Mouse (Mus musculus) forebrain, embryonic 13.5 days (tissue): Measurements from ENCODE around the gene Fam50b. TPM values are rescaled to one million over a fixed set of nuclear protein-coding genes. Genes with fewer than 3 reads are reported as not detected.

Source experiments
- ATAC-seq: fragments of 200-750 bp; cut with Nextera tagmentation; 2 replicates; pipeline ENCODE4 v1.8.0; 2017
- H3K27ac ChIP-seq: fragments of 300-500 bp; sonication (generic); 2 replicates; pipeline ENCODE4 v1.5.1; 2015; ENCODE audit warnings: inconsistent platforms, mild to moderate bottlenecking, moderate library complexity
- H3K27me3 ChIP-seq: fragments of 300-500 bp; sonication (generic); 2 replicates; pipeline ENCODE4 v1.6.1; 2015; ENCODE audit warnings: mild to moderate bottlenecking, inconsistent platforms
- H3K36me3 ChIP-seq: fragments of 300-500 bp; sonication (generic); 2 replicates; pipeline ENCODE4 v1.6.1; 2015; ENCODE audit warnings: mild to moderate bottlenecking, inconsistent platforms; ENCODE audit not compliant: poor library complexity, severe bottlenecking
- H3K4me1 ChIP-seq: fragments of 300-500 bp; sonication (generic); 2 replicates; pipeline ENCODE4 v1.6.1; 2015; ENCODE audit warnings: inconsistent platforms
- H3K4me2 ChIP-seq: fragments of 300-500 bp; sonication (generic); 2 replicates; pipeline ENCODE4 v1.6.1; 2015; ENCODE audit warnings: inconsistent platforms, mild to moderate bottlenecking, moderate library complexity
- H3K4me3 ChIP-seq: fragments of 300-500 bp; sonication (generic); 2 replicates; pipeline ENCODE4 v1.5.1; 2015; ENCODE audit warnings: mild to moderate bottlenecking, inconsistent platforms
- H3K9ac ChIP-seq: fragments of 300-500 bp; sonication (generic); 2 replicates; pipeline ENCODE4 v1.6.1; 2015; ENCODE audit warnings: mild to moderate bottlenecking, inconsistent platforms
- H3K9me3 ChIP-seq: fragments of 300-500 bp; sonication (generic); replicated peaks from 2 replicates; pipeline ENCODE4 v1.6.1; 2016; ENCODE audit warnings: inconsistent platforms
- WGBS: fragments of 180-500 bp; shearing (Covaris S2); methylation state at CpG from one replicate; pipeline ENCODE4 v1.1.7; 2015; 5-methylcytosine and 5-hydroxymethylcytosine counted together
- polyA plus RNA-seq: library from polyadenylated mRNA; unstranded; fragments of >200 nt; fragmentation: Nextera tagmentation; extraction: Ambion mirVana; gene quantifications from 2 replicates; pipeline ENCODE4 v1.2.1, GENCODE M21; 2015

Fam50b gene
- polyA plus RNA-seq, 1 experiment from 2014 or later, result not detected

- no peak overlapping the region for H3K9ac ChIP-seq
- no peaks in the 10 kb centered on the region for H3K27me3 ChIP-seq
- WGBS, result 85% methylated on average over 9 of the region's 9 CpGs
- H3K9me3 ChIP-seq, result no peaks in the 10 kb centered on the region
- peaks cover 6% of the 10 kb centered on the region; the same call in 1 of the 2 replicates for H3K4me1 ChIP-seq
- no peaks in the 10 kb centered on the region for H3K36me3 ChIP-seq
- ATAC-seq, result no peak
- H3K4me3 ChIP-seq, result no peak overlapping the region
- H3K4me2 ChIP-seq, result no peak overlapping the region
- H3K27ac ChIP-seq, result no peak overlapping the region
Observed at GRCm38 (mm10) chr13:34741254-34741653, 6.6 kb downstream of the Fam50b start.

- no peak overlapping the region for H3K27ac ChIP-seq
- H3K27me3 ChIP-seq, result no peaks in the 10 kb centered on the region
- WGBS, result 71% methylated on average over 3 of the region's 3 CpGs
- H3K4me1 ChIP-seq, result peaks cover 6% of the 10 kb centered on the region; the same call in 1 of the 2 replicates
- H3K9me3 ChIP-seq, result 0 out of 2 replicates have a peak, but pooled peaks cover 6% of the 10 kb centered on the region
- no peak overlapping the region for H3K9ac ChIP-seq
- no peak for ATAC-seq
- H3K36me3 ChIP-seq, result no peaks in the 10 kb centered on the region
- no peak overlapping the region for H3K4me2 ChIP-seq
- H3K4me3 ChIP-seq, result no peak overlapping the region
Observed at GRCm38 (mm10) chr13:34741813-34742568, 7.3 kb downstream of the Fam50b start.

- Histone ChIP-seq H3K4me1 (no peaks in the 10 kb centered on the region), H3K27me3 (no peaks in the 10 kb centered on the region), H3K36me3 (no peaks in the 10 kb centered on the region), H3K9me3 (0 out of 2 replicates have a peak, but pooled peaks cover 10% of the 10 kb centered on the region), H3K27ac (no peak overlapping the region), H3K4me2 (no peak overlapping the region), H3K4me3 (no peak overlapping the region), H3K9ac (no peak overlapping the region)
- 96% methylated on average over 34 of the region's 34 CpGs for WGBS
- ATAC-seq, result no peak
Observed at GRCm38 (mm10) chr13:34746811-34747210, 12.2 kb downstream of the Fam50b start.

- H3K36me3 ChIP-seq, result no peaks in the 10 kb centered on the region
- H3K4me2 ChIP-seq, result no peak overlapping the region
- ATAC-seq, result no peak
- 69% methylated on average over 3 of the region's 3 CpGs for WGBS
- no peaks in the 10 kb centered on the region for H3K4me1 ChIP-seq
- no peak overlapping the region for H3K27ac ChIP-seq
- H3K9me3 ChIP-seq, result 0 out of 2 replicates have a peak, but pooled peaks cover 10% of the 10 kb centered on the region
- H3K27me3 ChIP-seq, result no peaks in the 10 kb centered on the region
- no peak overlapping the region for H3K9ac ChIP-seq
- H3K4me3 ChIP-seq, result no peak overlapping the region
Observed at GRCm38 (mm10) chr13:34748530-34748929, 13.9 kb downstream of the Fam50b start.

- 98% methylated on average over 9 of the region's 9 CpGs for WGBS
- Histone ChIP-seq H3K36me3 (no peaks in the 10 kb centered on the region), H3K4me3 (no peak overlapping the region), H3K9ac (no peak overlapping the region), H3K9me3 (no peaks in the 10 kb centered on the region), H3K4me2 (no peak overlapping the region), H3K4me1 (peaks cover 13% of the 10 kb centered on the region), H3K27ac (no peak overlapping the region), H3K27me3 (no peaks in the 10 kb centered on the region)
- ATAC-seq, result no peak
Observed at GRCm38 (mm10) chr13:34759202-34759601, 24.6 kb downstream of the Fam50b start.

GRCm38 (mm10) chr13:34760518-34761287 is 26.1 kb downstream of the Fam50b start:
- no peak overlapping the region for H3K4me3 ChIP-seq
- ATAC-seq, result no peak; the same call in 1 of the 2 replicates
- no peak overlapping the region; the same call in 1 of the 2 replicates for H3K4me2 ChIP-seq
- H3K36me3 ChIP-seq, result no peaks in the 10 kb centered on the region
- WGBS, result 6% methylated on average over 7 of the region's 7 CpGs
- no peak overlapping the region for H3K27ac ChIP-seq
- peaks cover 13% of the 10 kb centered on the region for H3K4me1 ChIP-seq
- H3K9ac ChIP-seq, result no peak overlapping the region
- no peaks in the 10 kb centered on the region for H3K27me3 ChIP-seq
- H3K9me3 ChIP-seq, result no peaks in the 10 kb centered on the region

- no peak overlapping the region for H3K27ac ChIP-seq
- no peaks in the 10 kb centered on the region for H3K27me3 ChIP-seq
- no peak overlapping the region for H3K4me2 ChIP-seq
- H3K36me3 ChIP-seq, result no peaks in the 10 kb centered on the region
- H3K9me3 ChIP-seq, result no peaks in the 10 kb centered on the region
- no peak overlapping the region for H3K9ac ChIP-seq
- H3K4me3 ChIP-seq, result no peak overlapping the region
- ATAC-seq, result no peak
- H3K4me1 ChIP-seq, result peaks cover 13% of the 10 kb centered on the region
- 71% methylated on average over 5 of the region's 5 CpGs for WGBS
Observed at GRCm38 (mm10) chr13:34762136-34762535, 27.5 kb downstream of the Fam50b start.

- no peaks in the 10 kb centered on the region for H3K36me3 ChIP-seq
- H3K27ac ChIP-seq, result no peak overlapping the region
- H3K4me1 ChIP-seq, result peaks cover 13% of the 10 kb centered on the region
- WGBS, result 26% methylated on average over 4 of the region's 4 CpGs
- H3K4me2 ChIP-seq, result no peak overlapping the region
- H3K9me3 ChIP-seq, result no peaks in the 10 kb centered on the region
- H3K27me3 ChIP-seq, result no peaks in the 10 kb centered on the region
- no peak overlapping the region for H3K9ac ChIP-seq
- ATAC-seq, result no peak
- no peak overlapping the region for H3K4me3 ChIP-seq
Observed at GRCm38 (mm10) chr13:34762865-34763264, 28.2 kb downstream of the Fam50b start.

GRCm38 (mm10) chr13:34765269-34765668 is 30.6 kb downstream of the Fam50b start:
- no peaks in the 10 kb centered on the region for H3K9me3 ChIP-seq
- no peak overlapping the region for H3K4me2 ChIP-seq
- H3K4me1 ChIP-seq, result peaks cover 11% of the 10 kb centered on the region
- no peaks in the 10 kb centered on the region for H3K36me3 ChIP-seq
- H3K27ac ChIP-seq, result no peak overlapping the region
- ATAC-seq, result no peak
- H3K9ac ChIP-seq, result no peak overlapping the region
- H3K27me3 ChIP-seq, result no peaks in the 10 kb centered on the region
- WGBS, result 89% methylated on average over 5 of the region's 5 CpGs
- H3K4me3 ChIP-seq, result no peak overlapping the region

- no peaks in the 10 kb centered on the region for H3K27me3 ChIP-seq
- 0 out of 2 replicates have a peak, but pooled peaks cover 2% of the 10 kb centered on the region for H3K4me1 ChIP-seq
- H3K4me3 ChIP-seq, result no peak overlapping the region
- WGBS, result 77% methylated on average over 4 of the region's 4 CpGs
- no peak overlapping the region for H3K4me2 ChIP-seq
- no peak for ATAC-seq
- H3K9me3 ChIP-seq, result no peaks in the 10 kb centered on the region
- H3K9ac ChIP-seq, result no peak overlapping the region
- H3K36me3 ChIP-seq, result no peaks in the 10 kb centered on the region
- no peak overlapping the region for H3K27ac ChIP-seq
Observed at GRCm38 (mm10) chr13:34766572-34766971, 31.9 kb downstream of the Fam50b start.

- Histone ChIP-seq H3K4me3 (no peak overlapping the region), H3K27me3 (no peaks in the 10 kb centered on the region), H3K36me3 (no peaks in the 10 kb centered on the region), H3K9me3 (no peaks in the 10 kb centered on the region), H3K27ac (no peak overlapping the region), H3K9ac (no peak overlapping the region), H3K4me1 (no peaks in the 10 kb centered on the region), H3K4me2 (no peak overlapping the region)
- 83% methylated on average over 18 of the region's 18 CpGs for WGBS
- ATAC-seq, result no peak
Observed at GRCm38 (mm10) chr13:34767527-34768292, 33.1 kb downstream of the Fam50b start.

- Histone ChIP-seq H3K27me3 (no peaks in the 10 kb centered on the region), H3K4me2 (no peak overlapping the region), H3K36me3 (no peaks in the 10 kb centered on the region), H3K4me3 (no peak overlapping the region), H3K27ac (no peak overlapping the region), H3K9me3 (no peaks in the 10 kb centered on the region), H3K4me1 (peaks cover 24% of the 10 kb centered on the region), H3K9ac (no peak overlapping the region)
- WGBS, result 4% methylated on average over 3 of the region's 3 CpGs
- ATAC-seq, result peak; percentile 45; the same call in 1 of the 2 replicates
Observed at GRCm38 (mm10) chr13:34776767-34777166, 42.1 kb downstream of the Fam50b start.
